8 mouse cellular contexts compared by ENCODE assay signal in the genomic region with DNA sequence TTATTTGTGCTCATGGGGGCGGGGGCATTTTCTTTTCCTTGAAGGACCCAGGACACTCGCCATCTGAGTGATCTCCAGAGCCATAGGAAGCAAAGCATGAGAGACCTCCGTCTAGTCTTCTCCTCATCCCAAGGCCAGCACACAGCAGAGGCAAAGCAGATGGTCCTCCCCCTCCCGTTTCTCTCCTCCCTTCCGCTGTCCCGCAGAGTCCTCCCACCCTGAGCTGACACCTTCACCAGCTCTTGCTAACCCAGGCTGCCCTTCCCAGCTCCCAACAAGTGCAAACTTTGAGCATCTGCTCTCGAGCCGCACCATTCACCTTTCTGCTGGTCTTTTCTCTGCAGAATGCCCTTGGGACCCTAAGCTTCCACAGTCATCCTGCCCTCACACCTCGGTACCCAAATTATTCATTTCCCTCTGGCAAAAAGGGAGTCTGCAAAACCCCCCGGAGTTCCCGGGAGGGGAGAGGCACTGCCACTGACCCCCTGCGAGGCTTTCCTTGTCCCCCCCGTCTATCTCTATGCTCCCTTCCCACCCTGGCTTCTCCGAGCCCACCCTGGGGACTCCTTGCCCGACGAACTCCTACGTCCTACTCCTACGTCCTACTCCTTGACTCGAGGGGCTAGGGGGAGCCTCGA. TPM values are rescaled to one million over a fixed set of nuclear protein-coding genes. Genes with fewer than 3 reads are reported as not detected.
A peak's percentile ranks its signal among the peaks of the same experiment; 100 is the strongest.
DNase-seq lines count a peak whose midpoint lies in the region; ATAC-seq lines count a peak whose summit lies in the region.

No protein-coding gene starts in this region.

- no peak for DNase-seq in kidney, adult 11 months
- peak; percentile 94 for DNase-seq in cerebellum, adult 9-10 months
- peak; percentile 58 to 69 for DNase-seq in left cerebral cortex, adult 18-20 months (ENCODE audit: low spot score in 2 of 2)
- no peak for DNase-seq in spleen, postnatal 14 days (ENCODE audit: low spot score in 2 of 2)
- DNase-seq in MN1 (ENCODE audit: low spot score) = no peak

- no peaks in the 10 kb centered on the region for H3K9me3 ChIP-seq in kidney, embryonic 16.5 days (ENCODE audit: low read length)
- H3K9me3 ChIP-seq in heart, embryonic 13.5 days = no peaks in the 10 kb centered on the region
- H3K9me3 ChIP-seq in neural tube, embryonic 13.5 days = no peaks in the 10 kb centered on the region

- 3% methylated on average over 20 of the region's 20 CpGs for WGBS in kidney, embryonic 16.5 days
- WGBS in heart, embryonic 13.5 days = 2% methylated on average over 20 of the region's 20 CpGs
- 4% methylated on average over 20 of the region's 20 CpGs for WGBS in neural tube, embryonic 13.5 days

- no peak overlapping the region for H3K27ac ChIP-seq in kidney, embryonic 16.5 days (ENCODE audit: low read length)
- H3K27ac ChIP-seq in heart, embryonic 13.5 days (replicated peaks) = no peak overlapping the region
- no peak overlapping the region for H3K27ac ChIP-seq in neural tube, embryonic 13.5 days (replicated peaks)

- H3K9ac ChIP-seq in kidney, embryonic 16.5 days (replicated peaks; ENCODE audit: low read length) = peak overlapping the region; percentile 70
- peak overlapping the region; percentile 80 for H3K9ac ChIP-seq in heart, embryonic 13.5 days
- H3K9ac ChIP-seq in neural tube, embryonic 13.5 days = peak overlapping the region; percentile 69

- peak; percentile 65 for ATAC-seq in kidney, embryonic 16.5 days (ENCODE audit: low FRiP score, low TSS enrichment)
- no peak for ATAC-seq in heart, embryonic 13.5 days (ENCODE audit: extremely low read depth, insufficient number of reproducible peaks, low FRiP score, low TSS enrichment)
- no peak for ATAC-seq in neural tube, embryonic 13.5 days (ENCODE audit: low read depth)

- peak overlapping the region; percentile 96 for H3K4me2 ChIP-seq in kidney, embryonic 16.5 days (replicated peaks; ENCODE audit: low read depth, low read length)
- H3K4me2 ChIP-seq in heart, embryonic 13.5 days = peak overlapping the region; percentile 100
- peak overlapping the region; percentile 99 for H3K4me2 ChIP-seq in neural tube, embryonic 13.5 days

- H3K27me3 ChIP-seq in kidney, embryonic 16.5 days (ENCODE audit: insufficient read depth, low read length) = peaks cover 45% of the 10 kb centered on the region
- H3K27me3 ChIP-seq in heart, embryonic 13.5 days (replicated peaks) = peaks cover 64% of the 10 kb centered on the region
- peaks cover 58% of the 10 kb centered on the region for H3K27me3 ChIP-seq in neural tube, embryonic 13.5 days

- peaks cover 13% of the 10 kb centered on the region for H3K4me1 ChIP-seq in kidney, embryonic 16.5 days (ENCODE audit: insufficient read depth, low read length)
- peaks cover 15% of the 10 kb centered on the region for H3K4me1 ChIP-seq in heart, embryonic 13.5 days
- H3K4me1 ChIP-seq in neural tube, embryonic 13.5 days (replicated peaks) = peaks cover 15% of the 10 kb centered on the region

- peak overlapping the region; percentile 62 for H3K4me3 ChIP-seq in kidney, embryonic 16.5 days (ENCODE audit: low read length)
- H3K4me3 ChIP-seq in heart, embryonic 13.5 days = peak overlapping the region; percentile 73
- peak overlapping the region; percentile 68 for H3K4me3 ChIP-seq in neural tube, embryonic 13.5 days

- no peaks in the 10 kb centered on the region for H3K36me3 ChIP-seq in kidney, embryonic 16.5 days (ENCODE audit: insufficient read depth, low read length)
- no peaks in the 10 kb centered on the region for H3K36me3 ChIP-seq in heart, embryonic 13.5 days
- no peaks in the 10 kb centered on the region for H3K36me3 ChIP-seq in neural tube, embryonic 13.5 days

RNA-seq across cellular contexts. Expression of gene Zfp385b, which starts 3.5 kb away (rescaled TPM):
- 6.8 and 6.9 TPM in 2 replicates for polyA plus RNA-seq in kidney, embryonic 16.5 days (2015; fragmentation: Nextera tagmentation; extraction: Ambion mirVana)
- polyA plus RNA-seq in heart, embryonic 13.5 days (2015; fragmentation: Nextera tagmentation; extraction: Ambion mirVana) = 3.3 and 3.7 TPM in 2 replicates
- total RNA-seq in left cerebral cortex, adult 18-20 months (2021) = 10 to 100 TPM; 48.2 to 49.2 TPM
- polyA plus RNA-seq in neural tube, embryonic 13.5 days (2015; fragmentation: Nextera tagmentation; extraction: Ambion mirVana) = 7.7 and 10.4 TPM in 2 replicates

Comparison
In these comparisons a context has a peak if more than half of its experiments do, and no peak if none do; other contexts are left out.
1. DNase-seq: peak in cerebellum, adult 9-10 months (single experiment) and left cerebral cortex, adult 18-20 months (2 of 2); none in kidney, adult 11 months (single experiment), spleen, postnatal 14 days (0 of 2) and MN1 (single experiment).
2. Peak in every context shown above with its lines, with median percentiles within 50 percentile points of each other: H3K4me2 ChIP-seq, H3K4me3 ChIP-seq and H3K9ac ChIP-seq.